Mouse (Mus musculus) heart, postnatal 36 days (tissue): ENCODE measurements around the gene Trpv4. TPM values are rescaled to one million over a fixed set of nuclear protein-coding genes. Genes with fewer than 3 reads are reported as not detected.
A peak's percentile ranks its signal among the peaks of the same experiment; 100 is the strongest.

Experiments used
- DNase-seq, 2 experiments: peaks; one replicate each; pipeline ENCODE4 v3.0.0; 2021 to 2022
- intact Hi-C: fragments of 180-260 bp; cut with DNase I; formaldehyde crosslinking; loops from one replicate; pipeline ENCODE4 v1.15.1; 2025
- total RNA-seq, 2 experiments: library from RNA; stranded (reverse); gene quantifications; 2 replicates each; pipeline ENCODE4 v1.2.3; 2021

Gene Trpv4
- total RNA-seq, 2 experiments from 2014 or later: 2.6 to 7.0 TPM

GRCm38 (mm10) chr5:114673114-114673513 lies 14.9 kb upstream of the Trpv4 start:
- intact Hi-C loops: no loop called here
- DNase-seq: no peak

GRCm38 (mm10) chr5:114669014-114669413 lies 10.8 kb upstream of the Trpv4 start:
- no peak for DNase-seq
- intact Hi-C loops: loop anchor here (2.0 kb wide), 1 partner anchor 22 kb away; the partner anchor contains the start of gene Gltp

GRCm38 (mm10) chr5:114667228-114667856 lies 9.1 kb upstream of the Trpv4 start:
- DNase-seq: peak; percentile 100
- intact Hi-C loops: loop anchor here (1.0 kb wide), 1 partner anchor 28 kb away; no protein-coding TSS in a partner anchor

- intact Hi-C loops: loop anchor here (1.0 kb wide), 1 partner anchor 27 kb away; no protein-coding TSS in a partner anchor
Measured at GRCm38 (mm10) chr5:114666659-114667058, 8.4 kb upstream of the Trpv4 start.

GRCm38 (mm10) chr5:114664750-114665149 lies 6.5 kb upstream of the Trpv4 start:
- no peak for DNase-seq
- intact Hi-C loops: loop anchor here (1.0 kb wide), 1 partner anchor 22 kb away; no protein-coding TSS in a partner anchor

More at GRCm38 (mm10) chr5:114666659-114667058, 8.4 kb upstream of the Trpv4 start:
- DNase-seq: no peak

GRCm38 (mm10) chr5:114664139-114664538 lies 5.9 kb upstream of the Trpv4 start:
- intact Hi-C loops: no loop called here
- DNase-seq: no peak

- DNase-seq: no peak
- intact Hi-C loops: no loop called here
Measured at GRCm38 (mm10) chr5:114661029-114661428, 2.8 kb upstream of the Trpv4 start.

GRCm38 (mm10) chr5:114657426-114657825 lies 795 bp downstream of the Trpv4 start:
- no peak for DNase-seq
- intact Hi-C loops: no loop called here

- DNase-seq: no peak
- intact Hi-C loops: no loop called here
Measured at GRCm38 (mm10) chr5:114656305-114656704, 1.9 kb downstream of the Trpv4 start.

- no peak for DNase-seq
- intact Hi-C loops: no loop called here
Measured at GRCm38 (mm10) chr5:114655721-114656120, 2.5 kb downstream of the Trpv4 start.

- intact Hi-C loops: no loop called here
Measured at GRCm38 (mm10) chr5:114653656-114654437, 4.4 kb downstream of the Trpv4 start.

GRCm38 (mm10) chr5:114651449-114651848 lies 6.8 kb downstream of the Trpv4 start:
- intact Hi-C loops: no loop called here
- DNase-seq: no peak

More at GRCm38 (mm10) chr5:114653656-114654437, 4.4 kb downstream of the Trpv4 start:
- peak; percentile 50 to 68 for DNase-seq

GRCm38 (mm10) chr5:114651002-114651401 lies 7.2 kb downstream of the Trpv4 start:
- no peak for DNase-seq
- intact Hi-C loops: no loop called here

- no peak for DNase-seq
- intact Hi-C loops: no loop called here
Measured at GRCm38 (mm10) chr5:114648728-114649311, 9.4 kb downstream of the Trpv4 start.

GRCm38 (mm10) chr5:114647211-114647974 lies 10.8 kb downstream of the Trpv4 start:
- peak; percentile 31 to 42 for DNase-seq
- intact Hi-C loops: no loop called here

- DNase-seq: no peak
- intact Hi-C loops: no loop called here
Measured at GRCm38 (mm10) chr5:114645916-114646315, 12.3 kb downstream of the Trpv4 start.

GRCm38 (mm10) chr5:114644918-114645317 lies 13.3 kb downstream of the Trpv4 start:
- no peak for DNase-seq

GRCm38 (mm10) chr5:114640809-114641208 lies 17.4 kb downstream of the Trpv4 start:
- intact Hi-C loops: no loop called here
- DNase-seq: no peak

More at GRCm38 (mm10) chr5:114644918-114645317, 13.3 kb downstream of the Trpv4 start:
- intact Hi-C loops: no loop called here

GRCm38 (mm10) chr5:114639645-114639957 lies 18.6 kb downstream of the Trpv4 start:
- no peak for DNase-seq
- intact Hi-C loops: loop anchor here (1.0 kb wide), 1 partner anchor 28 kb away; no protein-coding TSS in a partner anchor
